Mouse (Mus musculus) cortical plate, adult 2 months (tissue): ENCODE results near the gene Ccdc194.

ENCODE experiments used
- CTCF ChIP-seq: fragments of 200-500 bp; IDR thresholded peaks from 2 replicates; pipeline ENCODE4 v1.5.1; 2011; ENCODE audit warnings: mild to moderate bottlenecking, control low read depth, low read length; ENCODE audit not compliant: insufficient read depth; ENCODE audit errors: extremely low read depth
- POLR2A ChIP-seq: fragments of 200-500 bp; IDR thresholded peaks from 2 replicates; pipeline ENCODE4 v1.6.1; 2011; ENCODE audit warnings: mild to moderate bottlenecking, low read length, control low read depth; ENCODE audit not compliant: insufficient read depth; ENCODE audit errors: extremely low read depth

- TF ChIP-seq CTCF (no peak), POLR2A (no peak)
These were observed 18.2 kb upstream of the Ccdc194 start for GRCm38 (mm10) chr8:71543755-71544154.
